Mouse (Mus musculus) midbrain, postnatal 0 days (tissue): Measurements from ENCODE around the gene Ust. TPM values are rescaled to one million over a fixed set of nuclear protein-coding genes. Genes with fewer than 3 reads are reported as not detected.

Experiments
- ATAC-seq: fragments of 200-750 bp; cut with Nextera tagmentation; 2 replicates; pipeline ENCODE4 v1.8.0; 2017; ENCODE audit warnings: moderate number of reproducible peaks, mild to moderate bottlenecking, moderate TSS enrichment, moderate library complexity; ENCODE audit not compliant: low FRiP score
- DNase-seq: peaks from one replicate; pipeline ENCODE4 v3.0.0-alpha.2; 2015; ENCODE audit warnings: low spot score
- H3K27ac ChIP-seq: fragments of 300-500 bp; sonication (generic); 2 replicates; pipeline ENCODE4 v1.5.1; 2014; ENCODE audit warnings: low read depth, mild to moderate bottlenecking, low read length, mixed read lengths
- H3K27me3 ChIP-seq: fragments of 300-500 bp; sonication (generic); 2 replicates; pipeline ENCODE4 v1.6.1; 2014; ENCODE audit warnings: low read length, control low read depth, mixed read lengths; ENCODE audit not compliant: insufficient read depth
- H3K36me3 ChIP-seq: fragments of 300-500 bp; sonication (generic); 2 replicates; pipeline ENCODE4 v1.6.1; 2014; ENCODE audit warnings: low read length, control low read depth, mixed read lengths; ENCODE audit not compliant: insufficient read depth
- H3K4me1 ChIP-seq: fragments of 300-500 bp; sonication (generic); 2 replicates; pipeline ENCODE4 v1.6.1; 2014; ENCODE audit warnings: mild to moderate bottlenecking, control low read depth, antibody characterized with exemption, low read length, mixed read lengths; ENCODE audit not compliant: insufficient read depth
- H3K4me2 ChIP-seq: fragments of 300-500 bp; sonication (generic); 2 replicates; pipeline ENCODE4 v1.6.1; 2014; ENCODE audit warnings: low read depth, mild to moderate bottlenecking, low read length, mixed read lengths; ENCODE audit not compliant: poor library complexity, severe bottlenecking
- H3K4me3 ChIP-seq: fragments of 300-500 bp; sonication (generic); 2 replicates; pipeline ENCODE4 v1.5.1; 2014; ENCODE audit warnings: low read depth, mild to moderate bottlenecking, low read length, moderate library complexity
- H3K9ac ChIP-seq: fragments of 300-500 bp; sonication (generic); replicated peaks from 2 replicates; pipeline ENCODE4 v1.6.1; 2014; ENCODE audit warnings: mild to moderate bottlenecking, low read length, moderate library complexity, mixed read lengths; ENCODE audit not compliant: poor library complexity, severe bottlenecking
- H3K9me3 ChIP-seq: fragments of 300-500 bp; sonication (generic); 2 replicates; pipeline ENCODE4 v1.6.1; 2016; ENCODE audit warnings: low read length, control low read depth
- CTCF ChIP-seq: IDR thresholded peaks from 2 replicates; pipeline ENCODE4 v1.5.1; 2016; ENCODE audit warnings: antibody characterized with exemption, mild to moderate bottlenecking
- WGBS: fragments of 180-500 bp; shearing (Covaris S2); extraction: QIAGEN DNeasy Blood & Tissue Kit; methylation state at CpG from one replicate; pipeline ENCODE4 v1.1.7; 2014; 5-methylcytosine and 5-hydroxymethylcytosine counted together
- polyA plus RNA-seq: library from polyadenylated mRNA; unstranded; fragments of >200 nt; fragmentation: Nextera tagmentation; extraction: Ambion mirVana; gene quantifications from 2 replicates; pipeline ENCODE4 v1.2.1, GENCODE M21; 2015
- total RNA-seq: library from RNA; depleted of rRNA; stranded (reverse); fragments of >200 nt; gene quantifications from 2 replicates; pipeline ENCODE4 v1.2.3, GENCODE M21; 2014

Ust gene
- total and polyA plus RNA-seq, 2 experiments from 2014 or later: 5.0 to 8.1 TPM

- H3K4me3 ChIP-seq: no peak overlapping the region
- no peaks in the 10 kb centered on the region for H3K27me3 ChIP-seq
- H3K4me2 ChIP-seq: no peak overlapping the region
- no peak for DNase-seq
- no peaks in the 10 kb centered on the region for H3K9me3 ChIP-seq
- no peaks in the 10 kb centered on the region for H3K4me1 ChIP-seq
- no peak overlapping the region for H3K27ac ChIP-seq
- ATAC-seq: no peak
- TF ChIP-seq CTCF: no peak
- H3K36me3 ChIP-seq: no peaks in the 10 kb centered on the region
- WGBS: 94% methylated on average over 4 of the region's 4 CpGs
- no peak overlapping the region for H3K9ac ChIP-seq
Measured at GRCm38 (mm10) chr10:8405141-8405540, 113.5 kb downstream of the Ust start.

GRCm38 (mm10) chr10:8392226-8392625 lies 126.4 kb downstream of the Ust start:
- 82% methylated on average over 2 of the region's 2 CpGs for WGBS

GRCm38 (mm10) chr10:8391264-8391748 lies 127.3 kb downstream of the Ust start:
- 21% methylated on average over 4 of the region's 4 CpGs for WGBS
- no peaks in the 10 kb centered on the region for H3K36me3 ChIP-seq
- no peaks in the 10 kb centered on the region for H3K9me3 ChIP-seq
- H3K4me2 ChIP-seq: no peak overlapping the region
- no peak overlapping the region for H3K9ac ChIP-seq
- H3K27me3 ChIP-seq: no peaks in the 10 kb centered on the region
- DNase-seq (peak; percentile 73), ATAC-seq (peak; percentile 57)
- H3K27ac ChIP-seq: no peak overlapping the region
- peak; percentile 49; the same call in 1 of the 2 replicates for TF ChIP-seq CTCF
- H3K4me3 ChIP-seq: no peak overlapping the region
- no peaks in the 10 kb centered on the region for H3K4me1 ChIP-seq

More at GRCm38 (mm10) chr10:8392226-8392625, 126.4 kb downstream of the Ust start:
- Histone ChIP-seq H3K27me3 (no peaks in the 10 kb centered on the region), H3K9me3 (no peaks in the 10 kb centered on the region), H3K4me2 (no peak overlapping the region), H3K9ac (no peak overlapping the region), H3K4me1 (no peaks in the 10 kb centered on the region), H3K4me3 (no peak overlapping the region), H3K36me3 (no peaks in the 10 kb centered on the region), H3K27ac (no peak overlapping the region)
- ATAC-seq (no peak), DNase-seq (no peak)
- no peak for TF ChIP-seq CTCF

- Histone ChIP-seq H3K36me3 (no peaks in the 10 kb centered on the region), H3K27me3 (no peaks in the 10 kb centered on the region), H3K4me1 (no peaks in the 10 kb centered on the region), H3K4me3 (no peak overlapping the region), H3K27ac (no peak overlapping the region), H3K9ac (no peak overlapping the region), H3K9me3 (no peaks in the 10 kb centered on the region), H3K4me2 (no peak overlapping the region)
- no peak for TF ChIP-seq CTCF
- 76% methylated on average over 7 of the region's 7 CpGs for WGBS
- DNase-seq (no peak), ATAC-seq (no peak)
Measured at GRCm38 (mm10) chr10:8388239-8388638, 130.4 kb downstream of the Ust start.

GRCm38 (mm10) chr10:8369894-8370500 lies 148.6 kb downstream of the Ust start:
- DNase-seq (no peak), ATAC-seq (no peak)
- Histone ChIP-seq H3K9ac (no peak overlapping the region), H3K4me3 (no peak overlapping the region), H3K9me3 (no peaks in the 10 kb centered on the region), H3K4me1 (no peaks in the 10 kb centered on the region), H3K27ac (no peak overlapping the region), H3K36me3 (no peaks in the 10 kb centered on the region), H3K27me3 (no peaks in the 10 kb centered on the region), H3K4me2 (no peak overlapping the region)
- WGBS: 80% methylated on average over 10 of the region's 10 CpGs
- no peak for TF ChIP-seq CTCF

- ATAC-seq (no peak), DNase-seq (no peak)
- Histone ChIP-seq H3K4me3 (no peak overlapping the region), H3K27me3 (no peaks in the 10 kb centered on the region), H3K27ac (no peak overlapping the region), H3K4me2 (no peak overlapping the region), H3K36me3 (no peaks in the 10 kb centered on the region), H3K9ac (no peak overlapping the region), H3K4me1 (no peaks in the 10 kb centered on the region), H3K9me3 (no peaks in the 10 kb centered on the region)
- TF ChIP-seq CTCF: no peak
- WGBS: 30% methylated on average over 1 of the region's 1 CpGs
Measured at GRCm38 (mm10) chr10:8365816-8366215, 152.8 kb downstream of the Ust start.
